Mouse (Mus musculus) limb, embryonic 10.5 days (tissue): Measurements from ENCODE around the gene Dmbt1. TPM values are rescaled to one million over a fixed set of nuclear protein-coding genes. Genes with fewer than 3 reads are reported as not detected.
A peak's percentile ranks its signal among the peaks of the same experiment; 100 is the strongest.
"Not testable (repeated sequence)": the region's sequence is repeated elsewhere in the genome, so short reads cannot be mapped to it uniquely, and the experiment has no call there.

ENCODE experiments used
- DNase-seq: peaks from one replicate; pipeline ENCODE4 v3.0.0-alpha.2; 2017; ENCODE audit warnings: low spot score
- H3K27ac ChIP-seq: fragments of 300-500 bp; sonication (generic); 2 replicates; pipeline ENCODE4 v1.5.1; 2016; ENCODE audit warnings: mild to moderate bottlenecking
- H3K27me3 ChIP-seq: fragments of 300-500 bp; sonication (generic); 2 replicates; pipeline ENCODE4 v1.6.1; 2016; ENCODE audit warnings: low read depth, mild to moderate bottlenecking; ENCODE audit not compliant: poor library complexity, severe bottlenecking
- H3K36me3 ChIP-seq: fragments of 300-500 bp; sonication (generic); 2 replicates; pipeline ENCODE4 v1.6.1; 2016; ENCODE audit warnings: mild to moderate bottlenecking, moderate library complexity
- H3K4me1 ChIP-seq: fragments of 300-500 bp; sonication (generic); 2 replicates; pipeline ENCODE4 v1.6.1; 2016
- H3K4me3 ChIP-seq: fragments of 300-500 bp; sonication (generic); 2 replicates; pipeline ENCODE4 v1.5.1; 2016; ENCODE audit warnings: mild to moderate bottlenecking, moderate library complexity
- H3K9me3 ChIP-seq: fragments of 300-500 bp; sonication (generic); replicated peaks from 2 replicates; pipeline ENCODE4 v1.6.1; 2016; ENCODE audit warnings: mild to moderate bottlenecking
- WGBS: fragments of 180-500 bp; shearing (Covaris S2); methylation state at CpG from one replicate; pipeline ENCODE4 v1.1.7; 2016; 5-methylcytosine and 5-hydroxymethylcytosine counted together
- polyA plus RNA-seq: library from polyadenylated mRNA; unstranded; fragments of >200 nt; fragmentation: Nextera tagmentation; extraction: Ambion mirVana; gene quantifications from 2 replicates; pipeline ENCODE4 v1.2.1, GENCODE M21; 2016

The Dmbt1 gene
- polyA plus RNA-seq, 1 experiment from 2014 or later, result not detected

- Histone ChIP-seq H3K4me3 (no peak overlapping the region), H3K27ac (no peak overlapping the region), H3K36me3 (no peaks in the 10 kb centered on the region), H3K4me1 (no peaks in the 10 kb centered on the region), H3K27me3 (no peaks in the 10 kb centered on the region), H3K9me3 (no peaks in the 10 kb centered on the region)
- WGBS, result 85% methylated on average over 5 of the region's 5 CpGs
- no peak for DNase-seq
Observed at GRCm38 (mm10) chr7:131009178-131009577, 22.7 kb upstream of the Dmbt1 start.

GRCm38 (mm10) chr7:131011901-131012300, 20.0 kb upstream of the Dmbt1 start:
- Histone ChIP-seq H3K9me3 (no peaks in the 10 kb centered on the region), H3K4me1 (no peaks in the 10 kb centered on the region), H3K36me3 (no peaks in the 10 kb centered on the region), H3K27me3 (no peaks in the 10 kb centered on the region), H3K27ac (no peak overlapping the region), H3K4me3 (no peak overlapping the region)
- WGBS, result 84% methylated on average over 1 of the region's 1 CpGs
- DNase-seq, result no peak

GRCm38 (mm10) chr7:131019181-131019580, 12.7 kb upstream of the Dmbt1 start:
- Histone ChIP-seq H3K36me3 (no peaks in the 10 kb centered on the region), H3K27ac (no peak overlapping the region), H3K4me1 (no peaks in the 10 kb centered on the region), H3K27me3 (no peaks in the 10 kb centered on the region), H3K9me3 (no peaks in the 10 kb centered on the region), H3K4me3 (no peak overlapping the region)
- no peak for DNase-seq
- 96% methylated on average over 2 of the region's 2 CpGs for WGBS

- Histone ChIP-seq H3K4me3 (no peak overlapping the region), H3K9me3 (no peaks in the 10 kb centered on the region), H3K27ac (no peak overlapping the region), H3K4me1 (no peaks in the 10 kb centered on the region), H3K36me3 (no peaks in the 10 kb centered on the region), H3K27me3 (no peaks in the 10 kb centered on the region)
- DNase-seq, result no peak
- 71% methylated on average over 1 of the region's 1 CpGs for WGBS
Observed at GRCm38 (mm10) chr7:131024807-131025206, 7.0 kb upstream of the Dmbt1 start.

- Histone ChIP-seq H3K4me3 (no peak overlapping the region), H3K4me1 (no peaks in the 10 kb centered on the region), H3K27ac (no peak overlapping the region), H3K36me3 (no peaks in the 10 kb centered on the region), H3K27me3 (no peaks in the 10 kb centered on the region), H3K9me3 (no peaks in the 10 kb centered on the region)
- WGBS, result 93% methylated on average over 1 of the region's 1 CpGs
- DNase-seq, result no peak
Observed at GRCm38 (mm10) chr7:131027557-131027956, 4.3 kb upstream of the Dmbt1 start.

- Histone ChIP-seq H3K4me1 (no peaks in the 10 kb centered on the region), H3K4me3 (no peak overlapping the region), H3K27me3 (no peaks in the 10 kb centered on the region), H3K27ac (no peak overlapping the region), H3K9me3 (no peaks in the 10 kb centered on the region), H3K36me3 (no peaks in the 10 kb centered on the region)
- WGBS, result 88% methylated on average over 3 of the region's 3 CpGs
- DNase-seq, result no peak
Observed at GRCm38 (mm10) chr7:131036396-131036795, 4.5 kb downstream of the Dmbt1 start.

GRCm38 (mm10) chr7:131037083-131037482, 5.2 kb downstream of the Dmbt1 start:
- Histone ChIP-seq H3K4me3 (no peak overlapping the region), H3K9me3 (no peaks in the 10 kb centered on the region), H3K4me1 (no peaks in the 10 kb centered on the region), H3K27ac (no peak overlapping the region), H3K27me3 (no peaks in the 10 kb centered on the region), H3K36me3 (no peaks in the 10 kb centered on the region)
- DNase-seq, result no peak
- 90% methylated on average over 2 of the region's 2 CpGs for WGBS

- 91% methylated on average over 8 of the region's 8 CpGs for WGBS
- not testable (repeated sequence) for H3K4me1 ChIP-seq, H3K36me3 ChIP-seq, H3K27me3 ChIP-seq, DNase-seq, H3K27ac ChIP-seq, H3K4me3 ChIP-seq, H3K9me3 ChIP-seq
Observed at GRCm38 (mm10) chr7:131040760-131041159, 8.9 kb downstream of the Dmbt1 start.

- WGBS, result 44% methylated on average over 1 of the region's 1 CpGs
- Histone ChIP-seq H3K27me3 (no peaks in the 10 kb centered on the region), H3K4me1 (no peaks in the 10 kb centered on the region), H3K4me3 (no peak overlapping the region), H3K9me3 (no peaks in the 10 kb centered on the region), H3K36me3 (no peaks in the 10 kb centered on the region), H3K27ac (no peak overlapping the region)
- no peak for DNase-seq
Observed at GRCm38 (mm10) chr7:131042657-131043056, 10.8 kb downstream of the Dmbt1 start.

GRCm38 (mm10) chr7:131045258-131045835, 13.5 kb downstream of the Dmbt1 start:
- H3K4me3 ChIP-seq, H3K27ac ChIP-seq, DNase-seq, H3K36me3 ChIP-seq, H3K27me3 ChIP-seq, H3K4me1 ChIP-seq, H3K9me3 ChIP-seq: not testable (repeated sequence)
- 33% methylated on average over 3 of the region's 3 CpGs for WGBS

GRCm38 (mm10) chr7:131049829-131050228, 18.0 kb downstream of the Dmbt1 start:
- not testable (repeated sequence) for H3K27ac ChIP-seq, DNase-seq, H3K4me3 ChIP-seq, H3K9me3 ChIP-seq, H3K27me3 ChIP-seq, H3K4me1 ChIP-seq, H3K36me3 ChIP-seq
- WGBS, result 80% methylated on average over 8 of the region's 8 CpGs

- DNase-seq, result peak; percentile 38
- H3K4me3 ChIP-seq, result no peak overlapping the region
- no peaks in the 10 kb centered on the region for H3K27me3 ChIP-seq
- H3K9me3 ChIP-seq, result no peaks in the 10 kb centered on the region
- no peaks in the 10 kb centered on the region for H3K36me3 ChIP-seq
- H3K27ac ChIP-seq, result no peak overlapping the region
- no peaks in the 10 kb centered on the region for H3K4me1 ChIP-seq
Observed at GRCm38 (mm10) chr7:131054808-131055370, 23.0 kb downstream of the Dmbt1 start.

- WGBS, result 86% methylated on average over 9 of the region's 9 CpGs
- H3K4me1 ChIP-seq, H3K9me3 ChIP-seq, H3K4me3 ChIP-seq, H3K27ac ChIP-seq, H3K27me3 ChIP-seq, H3K36me3 ChIP-seq, DNase-seq: not testable (repeated sequence)
Observed at GRCm38 (mm10) chr7:131057918-131058317, 26.1 kb downstream of the Dmbt1 start.

GRCm38 (mm10) chr7:131059808-131060207, 28.0 kb downstream of the Dmbt1 start:
- not testable (repeated sequence) for H3K9me3 ChIP-seq, H3K27me3 ChIP-seq, H3K4me3 ChIP-seq, H3K4me1 ChIP-seq, DNase-seq, H3K36me3 ChIP-seq, H3K27ac ChIP-seq
- WGBS, result 74% methylated on average over 2 of the region's 2 CpGs
